Mouse (Mus musculus): ENCODE measurements around the gene Saysd1. TPM values are rescaled to one million over a fixed set of nuclear protein-coding genes. Genes with fewer than 3 reads are reported as not detected.
A peak's percentile ranks its signal among the peaks of the same experiment; 100 is the strongest.

Saysd1 gene
- polyA plus RNA-seq, 1 experiment from 2014 or later, result 3.7 TPM

GRCm38 (mm10) chr14:20112218-20112617, 26.1 kb downstream of the Saysd1 start:
- Histone ChIP-seq H3K4me2 (no peak overlapping the region), H3K9me3 (replicated peaks) (no peaks in the 10 kb centered on the region), H3K36me3 (no peaks in the 10 kb centered on the region), H3K27ac (no peak overlapping the region), H3K9ac (no peak overlapping the region), H3K4me1 (replicated peaks) (peaks cover 17% of the 10 kb centered on the region), H3K27me3 (no peaks in the 10 kb centered on the region), H3K4me3 (replicated peaks) (no peak overlapping the region)
- DNase-seq (no peak), ATAC-seq (ENCODE audit: low read depth) (no peak)
- 49% methylated on average over 3 of the region's 3 CpGs for WGBS (ENCODE audit: insufficient replicate concordance)

GRCm38 (mm10) chr14:20110945-20111344, 27.4 kb downstream of the Saysd1 start:
- H3K27ac ChIP-seq, result no peak overlapping the region
- H3K4me1 ChIP-seq (replicated peaks), result peaks cover 12% of the 10 kb centered on the region
- H3K4me3 ChIP-seq (replicated peaks), result no peak overlapping the region
- no peaks in the 10 kb centered on the region for H3K9me3 ChIP-seq (replicated peaks)
- H3K4me2 ChIP-seq, result no peak overlapping the region
- H3K36me3 ChIP-seq, result no peaks in the 10 kb centered on the region
- H3K9ac ChIP-seq, result no peak overlapping the region
- WGBS (ENCODE audit: insufficient replicate concordance), result 43% methylated on average over 1 of the region's 1 CpGs
- no peak for DNase-seq
- no peak for ATAC-seq (ENCODE audit: low read depth)
- no peaks in the 10 kb centered on the region for H3K27me3 ChIP-seq

GRCm38 (mm10) chr14:20106271-20106670, 32.1 kb downstream of the Saysd1 start:
- Histone ChIP-seq H3K4me2 (no peak overlapping the region), H3K4me3 (replicated peaks) (no peak overlapping the region), H3K27ac (no peak overlapping the region), H3K4me1 (replicated peaks) (peaks cover 3% of the 10 kb centered on the region; the same call in 1 of the 2 replicates), H3K9me3 (replicated peaks) (no peaks in the 10 kb centered on the region), H3K9ac (no peak overlapping the region), H3K27me3 (no peaks in the 10 kb centered on the region), H3K36me3 (no peaks in the 10 kb centered on the region)
- WGBS (ENCODE audit: insufficient replicate concordance), result 28% methylated on average over 6 of the region's 6 CpGs
- DNase-seq (no peak), ATAC-seq (ENCODE audit: low read depth) (no peak)

- Histone ChIP-seq H3K4me1 (replicated peaks) (peaks cover 3% of the 10 kb centered on the region; the same call in 1 of the 2 replicates), H3K27me3 (no peaks in the 10 kb centered on the region), H3K27ac (no peak overlapping the region), H3K9ac (no peak overlapping the region), H3K4me3 (replicated peaks) (no peak overlapping the region), H3K4me2 (no peak overlapping the region), H3K9me3 (replicated peaks) (no peaks in the 10 kb centered on the region), H3K36me3 (no peaks in the 10 kb centered on the region)
- ATAC-seq (ENCODE audit: low read depth), result no peak
- 36% methylated on average over 4 of the region's 4 CpGs for WGBS (ENCODE audit: insufficient replicate concordance)
- no peak for DNase-seq
Observed at GRCm38 (mm10) chr14:20103207-20103606, 35.1 kb downstream of the Saysd1 start.

GRCm38 (mm10) chr14:20098061-20098460, 40.3 kb downstream of the Saysd1 start:
- no peak overlapping the region for H3K9ac ChIP-seq
- H3K4me3 ChIP-seq (replicated peaks), result no peak overlapping the region
- H3K9me3 ChIP-seq (replicated peaks), result no peaks in the 10 kb centered on the region
- no peak overlapping the region for H3K27ac ChIP-seq
- no peak for DNase-seq
- 30% methylated on average over 5 of the region's 5 CpGs for WGBS (ENCODE audit: insufficient replicate concordance)
- H3K4me2 ChIP-seq, result no peak overlapping the region
- no peaks in the 10 kb centered on the region for H3K4me1 ChIP-seq (replicated peaks)
- H3K36me3 ChIP-seq, result no peaks in the 10 kb centered on the region
- H3K27me3 ChIP-seq, result no peaks in the 10 kb centered on the region
- ATAC-seq (ENCODE audit: low read depth), result no peak

GRCm38 (mm10) chr14:20094942-20095341, 43.4 kb downstream of the Saysd1 start:
- no peak overlapping the region for H3K9ac ChIP-seq
- WGBS (ENCODE audit: insufficient replicate concordance), result 23% methylated on average over 5 of the region's 5 CpGs
- H3K4me3 ChIP-seq (replicated peaks), result no peak overlapping the region
- no peak overlapping the region for H3K27ac ChIP-seq
- no peak overlapping the region for H3K4me2 ChIP-seq
- H3K36me3 ChIP-seq, result no peaks in the 10 kb centered on the region
- no peak for DNase-seq
- no peaks in the 10 kb centered on the region for H3K4me1 ChIP-seq (replicated peaks)
- H3K9me3 ChIP-seq (replicated peaks), result no peaks in the 10 kb centered on the region
- ATAC-seq (ENCODE audit: low read depth), result no peak
- no peaks in the 10 kb centered on the region for H3K27me3 ChIP-seq

GRCm38 (mm10) chr14:20093493-20093892, 44.8 kb downstream of the Saysd1 start:
- H3K9me3 ChIP-seq (replicated peaks), result no peaks in the 10 kb centered on the region
- no peak overlapping the region for H3K4me2 ChIP-seq
- DNase-seq (no peak), ATAC-seq (ENCODE audit: low read depth) (no peak)
- no peak overlapping the region for H3K27ac ChIP-seq
- no peak overlapping the region for H3K9ac ChIP-seq
- H3K27me3 ChIP-seq, result no peaks in the 10 kb centered on the region
- no peaks in the 10 kb centered on the region for H3K36me3 ChIP-seq
- H3K4me3 ChIP-seq (replicated peaks), result no peak overlapping the region
- WGBS (ENCODE audit: insufficient replicate concordance), result 15% methylated on average over 7 of the region's 7 CpGs
- H3K4me1 ChIP-seq (replicated peaks), result no peaks in the 10 kb centered on the region

GRCm38 (mm10) chr14:20084335-20084734, 54.0 kb downstream of the Saysd1 start:
- Histone ChIP-seq H3K4me1 (replicated peaks) (peaks cover 42% of the 10 kb centered on the region), H3K9me3 (replicated peaks) (no peaks in the 10 kb centered on the region), H3K9ac (no peak overlapping the region), H3K36me3 (no peaks in the 10 kb centered on the region), H3K27ac (no peak overlapping the region), H3K4me3 (replicated peaks) (no peak overlapping the region), H3K4me2 (no peak overlapping the region), H3K27me3 (no peaks in the 10 kb centered on the region)
- DNase-seq (no peak), ATAC-seq (ENCODE audit: low read depth) (no peak)

GRCm38 (mm10) chr14:20082536-20083325, 55.6 kb downstream of the Saysd1 start:
- WGBS (ENCODE audit: insufficient replicate concordance), result under 1% methylated on average over 56 of the region's 56 CpGs
- H3K9me3 ChIP-seq (replicated peaks), result no peaks in the 10 kb centered on the region
- H3K4me2 ChIP-seq, result peak overlapping the region; percentile 81
- H3K4me1 ChIP-seq (replicated peaks), result peaks cover 49% of the 10 kb centered on the region
- H3K27ac ChIP-seq, result peak overlapping the region; percentile 86
- peak overlapping the region; percentile 69 for H3K9ac ChIP-seq
- peak overlapping the region; percentile 65 for H3K4me3 ChIP-seq (replicated peaks)
- no peaks in the 10 kb centered on the region for H3K27me3 ChIP-seq
- no peaks in the 10 kb centered on the region for H3K36me3 ChIP-seq
- ATAC-seq (ENCODE audit: low read depth), result peak; percentile 97
- peak; percentile 88 for DNase-seq

- peak overlapping the region; percentile 65 for H3K4me3 ChIP-seq (replicated peaks)
- no peaks in the 10 kb centered on the region for H3K27me3 ChIP-seq
- peak overlapping the region; percentile 86 for H3K27ac ChIP-seq
- no peak for ATAC-seq (ENCODE audit: low read depth)
- peaks cover 54% of the 10 kb centered on the region for H3K4me1 ChIP-seq (replicated peaks)
- no peak for DNase-seq
- peak overlapping the region; percentile 69 for H3K9ac ChIP-seq
- peak overlapping the region; percentile 81 for H3K4me2 ChIP-seq
- no peaks in the 10 kb centered on the region for H3K9me3 ChIP-seq (replicated peaks)
- no peaks in the 10 kb centered on the region for H3K36me3 ChIP-seq
- 43% methylated on average over 5 of the region's 5 CpGs for WGBS (ENCODE audit: insufficient replicate concordance)
Observed at GRCm38 (mm10) chr14:20081937-20082533, 56.3 kb downstream of the Saysd1 start.

- Histone ChIP-seq H3K27me3 (no peaks in the 10 kb centered on the region), H3K4me1 (replicated peaks) (peaks cover 54% of the 10 kb centered on the region), H3K4me3 (replicated peaks) (no peak overlapping the region), H3K27ac (peak overlapping the region; percentile 86), H3K9me3 (replicated peaks) (no peaks in the 10 kb centered on the region), H3K36me3 (no peaks in the 10 kb centered on the region), H3K4me2 (no peak overlapping the region), H3K9ac (no peak overlapping the region)
- DNase-seq (no peak), ATAC-seq (ENCODE audit: low read depth) (no peak)
- 65% methylated on average over 1 of the region's 1 CpGs for WGBS (ENCODE audit: insufficient replicate concordance)
Observed at GRCm38 (mm10) chr14:20081084-20081483, 57.2 kb downstream of the Saysd1 start.

GRCm38 (mm10) chr14:20077181-20077580, 61.2 kb downstream of the Saysd1 start:
- DNase-seq (no peak), ATAC-seq (ENCODE audit: low read depth) (no peak)
- Histone ChIP-seq H3K9ac (no peak overlapping the region), H3K9me3 (replicated peaks) (no peaks in the 10 kb centered on the region), H3K4me3 (replicated peaks) (no peak overlapping the region), H3K27ac (no peak overlapping the region), H3K36me3 (no peaks in the 10 kb centered on the region), H3K4me1 (replicated peaks) (peaks cover 40% of the 10 kb centered on the region), H3K4me2 (no peak overlapping the region), H3K27me3 (no peaks in the 10 kb centered on the region)
- 60% methylated on average over 6 of the region's 6 CpGs for WGBS (ENCODE audit: insufficient replicate concordance)
